Mouse (Mus musculus) CD4-positive, CD25-positive, alpha-beta regulatory T cell, adult 4 months (primary cell): Measurements from ENCODE around the gene Jph3. TPM values are rescaled to one million over a fixed set of nuclear protein-coding genes. Genes with fewer than 3 reads are reported as not detected.

Experiments used
- ATAC-seq: one replicate; pipeline ENCODE4 v1.8.0; 2017
- polyA plus RNA-seq, 2 experiments: library from polyadenylated mRNA; unstranded; fragments of 100-300 nt; shearing (Covaris generic); gene quantifications; one replicate each; pipeline ENCODE4 v1.2.1; 2017

Jph3 gene
- polyA plus RNA-seq, 2 experiments from 2014 or later, result 0.12 TPM; not detected in 1

DNA sequence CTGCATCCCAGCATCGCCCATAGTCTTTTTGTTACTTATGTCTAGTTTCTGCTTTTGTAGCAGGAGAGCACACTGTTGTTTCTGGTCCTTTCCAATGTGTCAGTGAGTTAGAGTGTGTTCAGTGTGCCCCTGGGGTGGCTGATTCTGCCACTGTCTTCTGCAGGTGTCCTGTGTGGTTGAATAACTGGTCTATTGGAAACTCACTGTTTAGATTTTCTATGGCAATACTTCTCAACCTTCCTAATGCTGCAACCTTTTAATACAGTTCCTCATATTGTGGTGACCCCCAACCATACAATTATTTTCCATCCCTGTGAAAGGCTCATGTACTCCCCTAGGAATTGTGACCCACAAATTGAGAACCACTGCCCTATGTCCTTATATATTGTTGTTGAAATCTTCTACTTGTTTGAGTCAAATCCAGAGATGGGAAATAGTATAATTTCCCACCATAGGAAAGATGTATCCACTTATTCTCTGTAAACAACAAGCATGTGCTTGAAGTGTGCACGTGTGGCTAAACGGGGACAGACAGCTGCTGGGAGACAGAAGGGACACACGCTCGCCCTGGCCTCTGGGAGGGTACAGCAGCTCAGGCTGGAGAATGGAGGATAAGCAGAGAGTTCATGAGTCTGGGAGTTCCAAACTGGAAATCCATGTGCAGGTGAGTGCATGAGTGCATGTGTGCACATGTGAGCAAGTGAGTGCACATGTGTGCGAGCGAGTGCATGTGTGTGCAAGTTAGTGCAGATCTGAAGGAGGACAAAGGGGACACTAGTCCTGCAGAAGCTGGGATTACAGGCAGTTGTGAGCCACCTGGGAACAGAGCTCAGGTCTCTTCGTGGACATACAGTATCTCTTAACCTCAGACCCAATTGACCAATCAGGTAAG lies 112.9 kb downstream of the Jph3 start:
- no peak for ATAC-seq

DNA sequence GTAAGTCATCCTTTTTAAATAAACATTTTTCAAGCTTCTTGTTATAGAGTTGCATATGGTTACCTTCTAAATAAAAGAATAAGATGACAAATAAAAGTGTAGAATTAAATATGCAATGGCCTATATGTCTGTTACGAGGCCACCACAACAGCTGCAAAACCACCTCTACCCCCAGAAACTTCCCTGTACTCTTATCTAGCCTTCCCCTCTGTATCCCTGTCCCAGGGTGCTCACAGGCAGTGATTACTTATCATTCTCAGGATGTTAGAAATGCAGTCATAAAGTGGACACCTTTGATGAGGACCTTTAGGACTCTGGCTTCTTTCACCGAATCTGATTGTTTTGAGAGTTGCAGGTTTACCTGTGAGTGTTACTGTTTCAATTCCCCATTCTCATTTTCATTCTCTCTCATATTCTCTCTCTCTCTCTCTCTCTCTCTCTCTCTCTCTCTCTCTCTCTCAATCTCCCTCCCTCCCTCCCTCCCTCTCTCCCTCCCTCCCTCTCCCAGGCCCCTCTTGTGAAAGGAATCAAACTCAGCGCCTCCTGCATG lies 113.8 kb downstream of the Jph3 start:
- no peak for ATAC-seq

Other genes starting within 250 kb of the Jph3 start
- not detected for gene 1700018B08Rik, start 185.3 kb upstream of the Jph3 start, polyA plus RNA-seq
- gene Fbxo31, start 150.8 kb upstream of the Jph3 start, polyA plus RNA-seq, result 1 to 10 TPM; 2.6 to 2.8 TPM
- 100 to 1,000 TPM; 505 to 519 TPM for gene Map1lc3b, start 139.3 kb upstream of the Jph3 start, polyA plus RNA-seq
- under 1 TPM; 0.17 to 0.46 TPM for gene Zcchc14, start 76.7 kb upstream of the Jph3 start, polyA plus RNA-seq
- 10 to 100 TPM; 28.0 to 40.9 TPM for gene Klhdc4, start 99.9 kb downstream of the Jph3 start, polyA plus RNA-seq
- 1 to 10 TPM; 1.8 to 3.3 TPM for gene Slc7a5, start 178.1 kb downstream of the Jph3 start, polyA plus RNA-seq
- not detected for gene Car5a, start 215.3 kb downstream of the Jph3 start, polyA plus RNA-seq
- gene Banp, start 220.1 kb downstream of the Jph3 start, polyA plus RNA-seq, result 10 to 100 TPM; 34.5 to 47.5 TPM